Mouse (Mus musculus) thymus, adult 2 months (tissue): ENCODE measurements around the gene Pnpla6. TPM values are rescaled to one million over a fixed set of nuclear protein-coding genes. Genes with fewer than 3 reads are reported as not detected.

Source experiments
- DNase-seq: peaks from one replicate; pipeline ENCODE4 v3.0.0; 2021
- H3K27ac ChIP-seq: fragments of 200-500 bp; 2 replicates; pipeline ENCODE4 v1.5.1; 2012; ENCODE audit warnings: low read length, control low read depth; ENCODE audit not compliant: control insufficient read depth, insufficient read depth
- H3K27me3 ChIP-seq: fragments of 200-500 bp; 2 replicates; pipeline ENCODE4 v1.6.1; 2012; ENCODE audit warnings: mild to moderate bottlenecking, low read length, moderate library complexity, mixed read lengths; ENCODE audit not compliant: control insufficient read depth, insufficient read depth
- H3K36me3 ChIP-seq: fragments of 200-500 bp; 2 replicates; pipeline ENCODE4 v1.6.1; 2012; ENCODE audit warnings: mild to moderate bottlenecking, low read length, moderate library complexity; ENCODE audit not compliant: control insufficient read depth, insufficient read depth
- H3K4me1 ChIP-seq: fragments of 200-500 bp; replicated peaks from 2 replicates; pipeline ENCODE4 v1.6.1; 2012; ENCODE audit warnings: low read length; ENCODE audit not compliant: control insufficient read depth, insufficient read depth
- H3K4me3 ChIP-seq: fragments of 200-500 bp; 2 replicates; pipeline ENCODE4 v1.5.1; 2012; ENCODE audit warnings: mild to moderate bottlenecking, low read length, control low read depth, moderate library complexity; ENCODE audit not compliant: control insufficient read depth, insufficient read depth
- CTCF ChIP-seq: fragments of 200-500 bp; IDR thresholded peaks from 2 replicates; pipeline ENCODE4 v1.5.1; 2012; ENCODE audit warnings: mild to moderate bottlenecking, control low read depth, low read length, moderate library complexity, borderline replicate concordance; ENCODE audit not compliant: control insufficient read depth, poor library complexity, insufficient read depth; ENCODE audit errors: extremely low read depth
- POLR2A ChIP-seq: fragments of 200-500 bp; IDR thresholded peaks from 2 replicates; pipeline ENCODE4 v1.6.1; 2012; ENCODE audit warnings: mild to moderate bottlenecking, low read length, control low read depth, moderate library complexity; ENCODE audit not compliant: control insufficient read depth, poor library complexity, insufficient read depth; ENCODE audit errors: extremely low read depth
- WGBS: fragments of 180-500 bp; shearing (Covaris S2); methylation state at CpG from one replicate; pipeline ENCODE4 v1.1.7; 2018; 5-methylcytosine and 5-hydroxymethylcytosine counted together
- polyA plus RNA-seq: library from polyadenylated mRNA; depleted of rRNA; stranded (reverse); fragments of >200 nt; gene quantifications from 2 replicates; pipeline ENCODE4 v1.2.3, GENCODE M21; 2012

Pnpla6 gene
- polyA plus RNA-seq, 1 experiment: 61.6 TPM

- no peak for DNase-seq
- 38% methylated on average over 6 of the region's 6 CpGs for WGBS
- H3K4me1 ChIP-seq: peaks cover 8% of the 10 kb centered on the region
- H3K27ac ChIP-seq: no peak overlapping the region
- no peaks in the 10 kb centered on the region for H3K27me3 ChIP-seq
- no peaks in the 10 kb centered on the region for H3K36me3 ChIP-seq
- H3K4me3 ChIP-seq: peak overlapping the region; percentile 98; the same call in 1 of the 2 replicates
- TF ChIP-seq CTCF (no peak), POLR2A (no peak)
Measured at GRCm38 (mm10) chr8:3493845-3494208, 21.4 kb upstream of the Pnpla6 start.

- Histone ChIP-seq H3K36me3 (no peaks in the 10 kb centered on the region), H3K27ac (no peak overlapping the region), H3K4me1 (peaks cover 9% of the 10 kb centered on the region), H3K4me3 (no peak overlapping the region), H3K27me3 (no peaks in the 10 kb centered on the region)
- no peak for DNase-seq
- WGBS: 97% methylated on average over 44 of the region's 44 CpGs
- TF ChIP-seq POLR2A (no peak), CTCF (no peak)
Measured at GRCm38 (mm10) chr8:3495578-3496427, 19.4 kb upstream of the Pnpla6 start.

- Histone ChIP-seq H3K4me3 (no peak overlapping the region), H3K27me3 (no peaks in the 10 kb centered on the region), H3K4me1 (peaks cover 10% of the 10 kb centered on the region), H3K27ac (no peak overlapping the region), H3K36me3 (no peaks in the 10 kb centered on the region)
- DNase-seq: no peak
- TF ChIP-seq POLR2A (no peak), CTCF (no peak)
- 96% methylated on average over 15 of the region's 15 CpGs for WGBS
Measured at GRCm38 (mm10) chr8:3496428-3496748, 18.8 kb upstream of the Pnpla6 start.

GRCm38 (mm10) chr8:3498583-3498982, 16.6 kb upstream of the Pnpla6 start:
- H3K27ac ChIP-seq: no peak overlapping the region
- TF ChIP-seq POLR2A (no peak), CTCF (no peak)
- H3K27me3 ChIP-seq: no peaks in the 10 kb centered on the region
- no peaks in the 10 kb centered on the region for H3K36me3 ChIP-seq
- WGBS: 90% methylated on average over 3 of the region's 3 CpGs
- peaks cover 7% of the 10 kb centered on the region for H3K4me1 ChIP-seq
- no peak overlapping the region for H3K4me3 ChIP-seq
- no peak for DNase-seq

- peak overlapping the region; percentile 72 for H3K4me3 ChIP-seq
- DNase-seq: no peak
- peaks cover 2% of the 10 kb centered on the region; the same call in 1 of the 2 replicates for H3K4me1 ChIP-seq
- no peaks in the 10 kb centered on the region for H3K36me3 ChIP-seq
- peak overlapping the region; percentile 15 for H3K27ac ChIP-seq
- no peak for TF ChIP-seq CTCF
- TF ChIP-seq POLR2A: no peak
- 2% methylated on average over 8 of the region's 8 CpGs for WGBS
- H3K27me3 ChIP-seq: no peaks in the 10 kb centered on the region
Measured at GRCm38 (mm10) chr8:3499751-3500150, 15.4 kb upstream of the Pnpla6 start.

- peak; percentile 99 for DNase-seq
- WGBS: under 1% methylated on average over 70 of the region's 70 CpGs
- H3K4me1 ChIP-seq: peaks cover 2% of the 10 kb centered on the region; the same call in 1 of the 2 replicates
- peak within 1 kb of the TSS; percentile 15 for H3K27ac ChIP-seq
- no peaks in the 10 kb centered on the region for H3K27me3 ChIP-seq
- peak within 1 kb of the TSS; percentile 72 for H3K4me3 ChIP-seq
- TF ChIP-seq CTCF (0 out of 2 replicates have a peak, but pooled peaks have one; percentile 55), POLR2A (peak; percentile 79)
- no peaks in the 10 kb centered on the region for H3K36me3 ChIP-seq
Measured at GRCm38 (mm10) chr8:3500235-3501090, 14.7 kb upstream of the Pnpla6 start, which contains the start of gene Mcoln1. TSS of gene Mcoln1 (plus strand) at chr8:3500457.
